Mouse (Mus musculus) lung, adult 2 months (tissue): Measurements from ENCODE around the gene Zfhx3.

Source experiments
- CTCF ChIP-seq: fragments of 200-500 bp; IDR thresholded peaks from 2 replicates; pipeline ENCODE4 v1.5.1; 2011; ENCODE audit warnings: mild to moderate bottlenecking, low read length, control low read depth; ENCODE audit not compliant: insufficient read depth
- POLR2A ChIP-seq: fragments of 200-500 bp; IDR thresholded peaks from 2 replicates; pipeline ENCODE4 v1.6.1; 2011; ENCODE audit warnings: low read depth, mild to moderate bottlenecking, control low read depth, low read length, borderline replicate concordance; ENCODE audit errors: extremely low read depth

GRCm38 (mm10) chr8:108061972-108062371 lies 119.5 kb downstream of the Zfhx3 start:
- no peak for TF ChIP-seq CTCF
- TF ChIP-seq POLR2A: no peak
